Mouse (Mus musculus): ENCODE data around the gene Zfp541.

The Zfp541 gene

DNA sequence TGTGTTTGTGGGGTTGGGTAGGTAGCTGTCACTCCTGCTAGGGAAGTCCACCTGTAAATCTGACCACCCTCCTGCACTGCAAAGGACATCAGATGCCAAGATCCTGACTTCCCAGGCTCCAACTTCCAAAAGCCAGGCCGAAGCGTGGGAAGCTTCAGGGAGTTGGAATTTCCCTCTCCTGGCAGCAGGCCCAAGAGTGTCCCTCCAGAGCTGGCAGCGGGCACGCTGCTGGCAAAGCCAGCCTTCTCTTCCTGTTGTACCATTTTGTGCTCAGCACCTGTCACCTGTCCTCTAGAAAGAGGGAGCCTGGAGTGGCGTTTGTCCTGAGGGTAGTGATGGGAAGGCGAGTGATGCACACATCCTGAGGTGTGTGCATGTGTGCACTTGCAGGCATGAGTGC, 66.7 kb downstream of the Zfp541 start:
- DNase-seq (ENCODE audit: low read depth, low spot score), result no peak

DNA sequence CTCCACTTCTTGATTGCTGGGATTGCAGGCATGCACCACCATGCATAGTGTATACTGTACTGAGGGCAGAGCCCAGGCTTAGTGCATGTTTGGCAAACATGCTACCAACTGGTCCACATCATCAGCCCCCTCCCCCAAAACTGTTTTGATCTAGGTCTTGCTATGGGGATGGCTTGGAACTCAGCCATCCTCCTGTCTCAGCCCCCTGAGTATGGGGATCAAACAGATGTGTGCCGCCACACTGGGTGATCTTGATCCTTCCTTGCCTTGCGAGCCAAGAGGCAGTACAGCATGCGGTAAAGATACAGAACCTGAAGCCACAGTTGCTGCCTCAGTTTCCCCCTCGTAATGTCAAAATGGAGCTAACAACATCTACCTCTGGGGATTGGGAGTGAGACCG, 67.3 kb downstream of the Zfp541 start:
- no peak for DNase-seq (ENCODE audit: low read depth, low spot score)

DNA sequence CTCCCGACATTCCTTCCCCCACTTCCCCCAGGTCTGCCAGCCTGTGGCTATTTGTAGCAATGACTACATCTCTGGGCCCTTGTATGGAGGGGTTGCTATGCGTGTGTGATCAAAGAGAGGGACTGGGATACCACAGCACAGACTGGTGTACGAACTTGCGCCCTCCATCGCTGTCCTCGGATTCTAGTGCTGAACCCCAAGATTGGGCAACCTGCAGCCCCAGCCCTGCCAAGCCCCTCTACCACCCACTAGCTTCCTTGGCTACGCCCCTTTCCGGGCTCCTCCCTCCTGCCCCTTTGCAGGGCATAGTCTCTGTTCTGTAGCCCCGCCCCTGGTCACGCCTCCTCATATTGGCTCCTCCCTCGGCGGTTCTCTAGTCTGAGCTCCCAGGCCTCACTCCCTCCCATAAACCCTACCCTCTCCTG, 67.8 kb downstream of the Zfp541 start, which contains the start of gene Slc8a2:
Gene Slc8a2, plus strand, starts transcription at position 406 of the 425 bp plus-strand sequence.
- peak; percentile 86 for DNase-seq (ENCODE audit: low read depth, low spot score)

DNA sequence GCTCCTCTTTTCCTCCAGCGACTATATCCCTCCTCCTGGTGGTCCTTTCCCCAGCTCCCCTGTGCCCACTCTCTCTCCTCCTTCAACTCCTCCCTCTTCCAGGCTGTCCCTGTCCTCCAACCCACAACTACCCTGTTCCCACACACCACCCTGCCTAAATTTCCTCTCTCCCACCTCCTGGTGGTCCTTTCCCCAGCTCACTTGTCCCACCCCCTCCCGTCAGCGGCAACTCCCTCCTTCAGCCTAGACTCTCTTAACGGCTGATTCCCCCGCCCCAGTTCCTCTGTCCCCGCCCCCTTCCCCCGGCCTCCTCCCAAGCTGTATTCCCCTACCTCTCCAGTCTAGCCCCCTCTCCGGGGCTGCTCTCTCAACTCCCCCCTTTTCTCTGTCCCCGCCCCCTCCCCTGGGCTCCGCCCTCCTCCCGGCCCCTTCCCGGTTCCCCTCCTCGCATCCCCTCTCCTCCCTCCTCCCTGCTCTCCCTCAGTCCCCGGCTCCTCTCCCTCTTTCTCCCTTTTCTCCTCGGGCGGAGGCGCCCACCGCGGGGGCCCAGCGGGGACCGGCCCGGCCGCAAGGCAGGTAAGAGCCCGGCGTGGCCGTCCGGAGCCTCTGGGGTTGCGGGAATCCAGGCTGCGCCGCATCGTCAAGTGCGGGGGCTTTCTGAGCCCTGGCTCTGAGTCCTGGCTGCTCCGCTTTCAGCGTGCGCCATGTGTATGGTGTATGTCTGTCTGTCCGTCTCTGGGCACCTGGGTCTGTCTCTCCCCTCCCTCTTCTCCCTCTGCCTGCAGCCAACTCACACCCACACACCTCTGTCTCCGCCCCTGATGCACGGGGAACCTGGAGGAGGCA, 68.5 kb downstream of the Zfp541 start:
- peak; percentile 57 for DNase-seq (ENCODE audit: low read depth, low spot score)

DNA sequence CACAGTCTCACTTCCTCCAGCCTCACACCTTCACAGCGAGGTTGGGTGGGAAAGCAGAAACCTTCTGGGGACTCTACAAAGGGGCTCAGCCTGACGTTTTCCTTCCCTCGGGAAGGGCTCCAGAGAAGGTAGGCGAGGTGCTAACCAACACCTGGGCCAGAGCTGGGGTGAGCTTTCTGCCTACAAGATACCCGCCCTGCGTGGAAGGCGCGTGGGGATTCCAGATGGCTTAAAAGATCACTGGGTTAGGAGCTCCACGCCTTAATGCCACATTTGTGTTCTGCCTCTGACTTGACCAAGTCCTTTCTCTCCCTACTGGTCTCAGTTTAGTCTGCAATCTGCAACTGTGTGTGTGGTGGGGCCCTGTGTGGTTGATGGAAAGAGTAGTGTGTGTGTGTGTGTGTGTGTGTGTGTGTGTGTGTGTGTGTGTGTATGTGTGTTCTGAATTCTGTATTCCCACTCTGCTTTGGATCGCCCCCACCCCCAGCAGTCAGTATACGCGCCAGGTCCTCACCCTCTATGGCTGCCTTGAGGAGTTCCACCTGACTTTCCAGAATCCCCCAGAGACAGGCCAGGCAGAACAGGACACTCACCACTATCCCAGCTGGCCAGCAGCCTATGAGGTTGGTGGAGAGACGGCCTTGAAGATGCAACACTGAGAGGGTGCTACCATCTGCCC, 69.5 kb downstream of the Zfp541 start:
- no peak for DNase-seq (ENCODE audit: low read depth, low spot score)

DNA sequence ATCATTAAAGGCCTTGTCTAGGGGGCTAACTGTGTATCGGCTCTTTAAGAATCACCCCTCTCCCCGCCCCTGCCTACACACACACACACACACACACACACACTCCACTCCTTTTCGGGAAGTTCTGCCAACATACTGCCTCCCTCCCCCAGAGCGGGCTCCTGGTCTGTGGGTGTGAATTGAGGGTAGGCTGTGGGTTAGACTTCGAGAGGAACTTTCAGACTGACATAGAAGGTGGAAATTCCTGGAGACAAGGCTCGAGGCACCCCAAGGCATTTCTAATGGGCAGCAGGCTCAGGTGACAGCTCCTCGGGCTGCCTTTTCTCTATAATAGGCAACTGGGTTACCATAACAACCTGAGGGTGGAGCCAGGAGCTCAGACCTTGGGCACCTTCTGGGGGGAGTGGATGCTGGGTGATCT, 70.6 kb downstream of the Zfp541 start:
- no peak for DNase-seq (ENCODE audit: low read depth, low spot score)

DNA sequence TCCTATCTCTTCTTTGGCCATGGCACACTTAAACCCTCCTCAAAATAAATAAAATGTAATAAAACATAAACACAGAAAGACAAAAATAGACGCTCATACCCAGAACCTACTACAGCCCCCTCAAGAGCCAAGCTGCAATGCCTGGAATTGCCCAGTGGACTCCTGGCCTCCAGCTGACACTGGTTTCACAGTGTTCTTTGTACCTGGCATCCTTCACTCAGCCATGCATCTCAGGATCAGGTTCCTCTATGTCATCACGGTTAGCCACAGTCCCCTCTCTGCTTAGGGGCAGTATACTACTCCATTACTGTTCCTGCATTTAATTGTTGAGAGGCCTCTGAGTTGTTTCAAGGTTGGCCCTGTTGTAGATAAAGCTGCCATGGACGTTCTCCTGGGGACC, 71.3 kb downstream of the Zfp541 start:
- no peak for DNase-seq (ENCODE audit: low read depth, low spot score)

DNA sequence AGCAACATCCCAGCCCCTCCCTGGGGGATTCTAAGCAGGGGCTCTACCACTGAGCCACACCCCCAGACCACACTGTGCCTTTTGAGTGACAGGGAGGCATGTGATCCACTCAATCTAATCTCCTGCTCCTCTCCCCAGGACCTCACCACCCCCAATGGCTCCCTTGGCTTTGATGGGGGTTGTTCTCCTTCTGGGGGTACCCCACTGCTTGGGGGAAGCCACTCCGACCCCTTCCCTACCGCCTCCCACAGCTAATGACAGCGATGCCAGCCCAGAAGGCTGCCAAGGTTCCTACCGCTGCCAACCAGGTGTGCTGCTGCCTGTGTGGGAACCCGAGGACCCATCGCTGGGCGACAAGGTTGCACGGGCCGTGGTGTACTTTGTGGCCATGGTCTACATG, 72.1 kb downstream of the Zfp541 start:
- DNase-seq (ENCODE audit: low read depth, low spot score), result no peak

DNA sequence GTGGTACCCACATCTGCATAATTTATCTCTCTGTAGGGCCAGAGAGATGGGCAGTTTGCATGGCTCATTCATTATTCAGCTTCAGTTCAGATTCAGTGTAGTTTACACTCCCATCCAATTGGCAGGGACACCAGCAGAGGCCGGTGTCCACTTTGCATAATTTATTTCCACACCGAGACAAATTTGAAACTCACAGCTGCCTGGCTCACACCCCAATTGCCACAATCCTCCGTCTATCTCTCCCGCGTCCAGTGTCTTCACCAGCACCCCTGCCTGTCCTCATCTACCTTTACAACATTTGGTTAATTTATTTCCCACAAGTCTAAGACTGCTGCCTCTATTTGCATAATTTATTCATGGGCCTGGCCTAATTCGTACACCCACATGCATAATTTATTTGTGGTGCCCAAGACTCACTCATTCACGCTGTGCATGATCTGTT, 73.4 kb downstream of the Zfp541 start:
- no peak for DNase-seq (ENCODE audit: low read depth, low spot score)

All from WW6 (cell line).